Mouse (Mus musculus) neural tube, embryonic 15.5 days (tissue): ENCODE measurements at regions not wholly inside any gene's neighbourhood (a gene's known extent, or its start where the extent isn't known, plus 50 kb on each side); places are given as distances from the start of the nearest gene placed in this dataset.

ENCODE experiments used
- ATAC-seq: fragments of 200-750 bp; cut with Nextera tagmentation; 2 replicates; pipeline ENCODE4 v1.8.0; 2017; ENCODE audit warnings: mild to moderate bottlenecking, moderate TSS enrichment, moderate library complexity; ENCODE audit not compliant: low FRiP score
- H3K27ac ChIP-seq: fragments of 300-500 bp; sonication (generic); replicated peaks from 2 replicates; pipeline ENCODE4 v1.5.1; 2015; ENCODE audit warnings: mild to moderate bottlenecking, inconsistent platforms
- H3K27me3 ChIP-seq: fragments of 300-500 bp; sonication (generic); replicated peaks from 2 replicates; pipeline ENCODE4 v1.6.1; 2015; ENCODE audit warnings: inconsistent platforms
- H3K36me3 ChIP-seq: fragments of 300-500 bp; sonication (generic); 2 replicates; pipeline ENCODE4 v1.6.1; 2015; ENCODE audit warnings: inconsistent platforms
- H3K4me1 ChIP-seq: fragments of 300-500 bp; sonication (generic); 2 replicates; pipeline ENCODE4 v1.6.1; 2015; ENCODE audit warnings: inconsistent platforms
- H3K4me2 ChIP-seq: fragments of 300-500 bp; sonication (generic); 2 replicates; pipeline ENCODE4 v1.6.1; 2015; ENCODE audit warnings: inconsistent platforms, mild to moderate bottlenecking, moderate library complexity
- H3K4me3 ChIP-seq: fragments of 300-500 bp; sonication (generic); replicated peaks from 2 replicates; pipeline ENCODE4 v1.5.1; 2015; ENCODE audit warnings: mild to moderate bottlenecking, inconsistent platforms
- H3K9ac ChIP-seq: fragments of 300-500 bp; sonication (generic); replicated peaks from 2 replicates; pipeline ENCODE4 v1.6.1; 2015; ENCODE audit warnings: mild to moderate bottlenecking, inconsistent platforms
- H3K9me3 ChIP-seq: fragments of 300-500 bp; sonication (generic); replicated peaks from 2 replicates; pipeline ENCODE4 v1.6.1; 2016; ENCODE audit warnings: inconsistent platforms
- WGBS: fragments of 180-500 bp; shearing (Covaris S2); methylation state at CpG from one replicate; pipeline ENCODE4 v1.1.7; 2015; ENCODE audit warnings: mixed read lengths; 5-methylcytosine and 5-hydroxymethylcytosine counted together

GRCm38 (mm10) chr3:143835611-143836240 lies 369.3 kb downstream of the Lmo4 start:
- H3K9ac ChIP-seq = no peak overlapping the region
- H3K4me1 ChIP-seq = no peaks in the 10 kb centered on the region
- no peak overlapping the region for H3K4me3 ChIP-seq
- H3K27ac ChIP-seq = no peak overlapping the region
- H3K36me3 ChIP-seq = no peaks in the 10 kb centered on the region
- no peak overlapping the region for H3K4me2 ChIP-seq
- H3K27me3 ChIP-seq = no peaks in the 10 kb centered on the region
- 91% methylated on average over 7 of the region's 7 CpGs for WGBS
- no peak for ATAC-seq
- H3K9me3 ChIP-seq = no peaks in the 10 kb centered on the region

- Histone ChIP-seq H3K27ac (no peak overlapping the region), H3K4me1 (no peaks in the 10 kb centered on the region), H3K9me3 (no peaks in the 10 kb centered on the region), H3K4me3 (no peak overlapping the region), H3K9ac (no peak overlapping the region), H3K36me3 (no peaks in the 10 kb centered on the region), H3K27me3 (no peaks in the 10 kb centered on the region), H3K4me2 (no peak overlapping the region)
- WGBS = 71% methylated on average over 2 of the region's 2 CpGs
- no peak for ATAC-seq
Observed at GRCm38 (mm10) chr3:143834725-143835124, 370.3 kb downstream of the Lmo4 start.

GRCm38 (mm10) chr3:143823395-143823777 lies 381.6 kb downstream of the Lmo4 start:
- H3K27ac ChIP-seq = no peak overlapping the region
- no peak for ATAC-seq
- H3K36me3 ChIP-seq = no peaks in the 10 kb centered on the region
- no peak overlapping the region for H3K4me2 ChIP-seq
- WGBS = 18% methylated on average over 1 of the region's 1 CpGs
- H3K27me3 ChIP-seq = no peaks in the 10 kb centered on the region
- H3K9ac ChIP-seq = no peak overlapping the region
- no peaks in the 10 kb centered on the region for H3K9me3 ChIP-seq
- H3K4me1 ChIP-seq = 0 out of 2 replicates have a peak, but pooled peaks cover 3% of the 10 kb centered on the region
- no peak overlapping the region for H3K4me3 ChIP-seq

GRCm38 (mm10) chr3:143822564-143823394 lies 382.2 kb downstream of the Lmo4 start:
- Histone ChIP-seq H3K4me1 (0 out of 2 replicates have a peak, but pooled peaks cover 3% of the 10 kb centered on the region), H3K27ac (no peak overlapping the region), H3K27me3 (no peaks in the 10 kb centered on the region), H3K4me2 (no peak overlapping the region), H3K9me3 (no peaks in the 10 kb centered on the region), H3K36me3 (no peaks in the 10 kb centered on the region), H3K4me3 (no peak overlapping the region), H3K9ac (no peak overlapping the region)
- no peak for ATAC-seq
- 51% methylated on average over 8 of the region's 8 CpGs for WGBS

GRCm38 (mm10) chr3:143807544-143807943 lies 397.5 kb downstream of the Lmo4 start:
- no peaks in the 10 kb centered on the region for H3K9me3 ChIP-seq
- no peak overlapping the region for H3K4me2 ChIP-seq
- no peaks in the 10 kb centered on the region for H3K4me1 ChIP-seq
- ATAC-seq = no peak
- H3K4me3 ChIP-seq = no peak overlapping the region
- H3K27me3 ChIP-seq = no peaks in the 10 kb centered on the region
- 86% methylated on average over 8 of the region's 8 CpGs for WGBS
- H3K36me3 ChIP-seq = no peaks in the 10 kb centered on the region
- H3K9ac ChIP-seq = no peak overlapping the region
- no peak overlapping the region for H3K27ac ChIP-seq

- no peaks in the 10 kb centered on the region for H3K36me3 ChIP-seq
- no peak overlapping the region for H3K4me2 ChIP-seq
- H3K27me3 ChIP-seq = no peaks in the 10 kb centered on the region
- H3K27ac ChIP-seq = no peak overlapping the region
- ATAC-seq = no peak
- no peak overlapping the region for H3K4me3 ChIP-seq
- H3K9me3 ChIP-seq = no peaks in the 10 kb centered on the region
- no peaks in the 10 kb centered on the region for H3K4me1 ChIP-seq
- 68% methylated on average over 3 of the region's 3 CpGs for WGBS
- no peak overlapping the region for H3K9ac ChIP-seq
Observed at GRCm38 (mm10) chr3:143806940-143807339, 398.1 kb downstream of the Lmo4 start.

- Histone ChIP-seq H3K4me2 (no peak overlapping the region), H3K27ac (no peak overlapping the region), H3K9me3 (no peaks in the 10 kb centered on the region), H3K27me3 (no peaks in the 10 kb centered on the region), H3K9ac (no peak overlapping the region), H3K4me3 (no peak overlapping the region), H3K36me3 (no peaks in the 10 kb centered on the region), H3K4me1 (no peaks in the 10 kb centered on the region)
- no peak for ATAC-seq
- 40% methylated on average over 5 of the region's 5 CpGs for whole genome bisulfite sequencing
Observed at GRCm38 (mm10) chr3:143797850-143798249, 407.2 kb downstream of the Lmo4 start.

GRCm38 (mm10) chr3:143790905-143791304 lies 414.1 kb downstream of the Lmo4 start:
- Histone ChIP-seq H3K9me3 (no peaks in the 10 kb centered on the region), H3K4me3 (no peak overlapping the region), H3K27me3 (no peaks in the 10 kb centered on the region), H3K9ac (no peak overlapping the region), H3K4me2 (no peak overlapping the region), H3K4me1 (peaks cover 8% of the 10 kb centered on the region; the same call in 1 of the 2 replicates), H3K27ac (no peak overlapping the region), H3K36me3 (no peaks in the 10 kb centered on the region)
- no peak for ATAC-seq
- 77% methylated on average over 8 of the region's 8 CpGs for WGBS

- no peaks in the 10 kb centered on the region for H3K9me3 ChIP-seq
- no peak overlapping the region for H3K9ac ChIP-seq
- H3K27me3 ChIP-seq = no peaks in the 10 kb centered on the region
- 29% methylated on average over 8 of the region's 8 CpGs for WGBS
- H3K27ac ChIP-seq = no peak overlapping the region
- H3K36me3 ChIP-seq = no peaks in the 10 kb centered on the region
- peaks cover 8% of the 10 kb centered on the region; the same call in 1 of the 2 replicates for H3K4me1 ChIP-seq
- no peak overlapping the region for H3K4me3 ChIP-seq
- H3K4me2 ChIP-seq = no peak overlapping the region
- no peak for ATAC-seq
Observed at GRCm38 (mm10) chr3:143789932-143790570, 415.0 kb downstream of the Lmo4 start.

GRCm38 (mm10) chr3:143786889-143787288 lies 418.1 kb downstream of the Lmo4 start:
- H3K9me3 ChIP-seq = no peaks in the 10 kb centered on the region
- WGBS = 94% methylated on average over 8 of the region's 8 CpGs
- no peak overlapping the region for H3K4me3 ChIP-seq
- H3K27me3 ChIP-seq = no peaks in the 10 kb centered on the region
- H3K4me1 ChIP-seq = peaks cover 8% of the 10 kb centered on the region; the same call in 1 of the 2 replicates
- no peak for ATAC-seq
- no peaks in the 10 kb centered on the region for H3K36me3 ChIP-seq
- H3K4me2 ChIP-seq = no peak overlapping the region
- no peak overlapping the region for H3K27ac ChIP-seq
- no peak overlapping the region for H3K9ac ChIP-seq

GRCm38 (mm10) chr3:143784353-143784791 lies 420.6 kb downstream of the Lmo4 start:
- Histone ChIP-seq H3K4me3 (no peak overlapping the region), H3K9me3 (no peaks in the 10 kb centered on the region), H3K4me2 (no peak overlapping the region), H3K36me3 (no peaks in the 10 kb centered on the region), H3K9ac (no peak overlapping the region), H3K27ac (no peak overlapping the region), H3K4me1 (no peaks in the 10 kb centered on the region), H3K27me3 (no peaks in the 10 kb centered on the region)
- 79% methylated on average over 3 of the region's 3 CpGs for WGBS
- ATAC-seq = no peak

GRCm38 (mm10) chr3:143778161-143778560 lies 426.9 kb downstream of the Lmo4 start:
- ATAC-seq = no peak
- no peak overlapping the region for H3K4me3 ChIP-seq
- H3K36me3 ChIP-seq = no peaks in the 10 kb centered on the region
- no peaks in the 10 kb centered on the region for H3K27me3 ChIP-seq
- H3K9ac ChIP-seq = no peak overlapping the region
- WGBS = 61% methylated on average over 2 of the region's 2 CpGs
- H3K4me2 ChIP-seq = no peak overlapping the region
- H3K27ac ChIP-seq = no peak overlapping the region
- H3K4me1 ChIP-seq = no peaks in the 10 kb centered on the region
- no peaks in the 10 kb centered on the region for H3K9me3 ChIP-seq
